Mouse (Mus musculus): ENCODE data around the gene Gm4985. TPM values are rescaled to one million over a fixed set of nuclear protein-coding genes. Genes with fewer than 3 reads are reported as not detected.

Gm4985 gene
- not detected in 2 replicates for polyA plus RNA-seq (2012; rRNA removed)

DNA sequence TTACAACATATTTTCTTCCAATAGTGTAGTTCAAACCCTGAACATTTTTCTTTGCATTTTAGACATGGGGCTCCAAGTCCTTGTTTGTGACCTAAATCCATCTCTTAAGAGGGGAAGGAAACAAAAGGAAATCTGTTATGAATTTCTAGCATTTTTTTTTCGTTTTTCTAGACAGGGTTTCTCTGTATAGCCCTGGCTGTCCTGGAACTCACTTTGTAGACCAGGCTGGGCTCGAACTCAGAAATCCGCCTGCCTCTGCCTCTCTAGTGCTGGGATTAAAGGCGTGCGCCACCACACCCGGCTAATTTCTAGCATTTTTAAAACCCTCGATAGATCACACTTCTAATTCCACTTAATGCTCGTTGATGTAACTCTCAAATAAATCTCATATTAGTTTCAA lies at the start of gene Gm4985:
Gm4985 (minus strand) TSS at position 101 of the 400 bp plus-strand sequence.

Other genes with a start within 250 kb of the Gm4985 start
- 0.13 TPM in 1 of 2 replicates, not detected in the other for gene Gm4907, start 76.4 kb downstream of the Gm4985 start, polyA plus RNA-seq (2012; rRNA removed)

All from central nervous system, embryonic 18 days (tissue).